Mouse (Mus musculus): ENCODE data around the gene Ppme1. TPM values are rescaled to one million over a fixed set of nuclear protein-coding genes. Genes with fewer than 3 reads are reported as not detected.

Ppme1 gene
- polyA plus RNA-seq, 2 experiments from 2014 or later, result 21.7 to 27.2 TPM

DNA sequence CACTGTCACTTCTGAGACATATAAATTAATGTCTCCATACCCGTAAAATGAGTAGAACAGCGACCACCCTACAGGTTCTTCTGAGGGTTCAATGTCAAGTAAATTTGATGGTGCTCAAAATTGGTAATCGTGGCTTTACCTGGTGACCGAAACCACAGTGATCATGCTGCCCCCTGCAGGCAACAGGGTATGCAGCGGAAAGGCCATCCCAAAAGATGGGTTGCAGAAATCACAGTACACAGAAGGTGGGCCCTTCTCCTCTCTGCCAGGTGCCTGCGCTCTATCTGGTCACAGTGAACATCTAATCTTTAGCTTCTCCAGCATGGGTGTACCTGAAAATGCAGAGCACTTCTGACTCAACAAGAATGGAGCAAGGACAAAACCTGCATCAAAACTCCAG, 46.6 kb downstream of the Ppme1 start:
- ATAC-seq, result no peak

DNA sequence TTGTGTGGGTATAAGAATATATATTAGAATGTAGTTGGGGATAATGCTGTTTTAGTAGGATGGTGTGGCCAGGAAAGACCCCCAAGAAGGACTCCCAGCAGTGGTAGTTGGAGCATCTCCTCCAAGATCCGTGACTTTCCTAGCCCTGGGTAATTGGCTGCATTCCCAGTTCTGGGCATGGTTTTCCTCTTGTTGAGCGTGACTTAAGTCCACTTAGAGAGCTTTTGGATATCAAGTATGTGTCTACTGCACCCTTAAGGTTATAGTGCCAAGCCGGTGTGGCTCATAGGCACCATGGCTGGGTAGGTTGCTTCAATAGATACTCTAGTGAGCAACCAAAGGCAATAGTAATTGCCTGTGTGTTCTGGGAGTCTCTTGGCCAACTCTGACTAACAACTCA, 48.4 kb downstream of the Ppme1 start:
- no peak for ATAC-seq

DNA sequence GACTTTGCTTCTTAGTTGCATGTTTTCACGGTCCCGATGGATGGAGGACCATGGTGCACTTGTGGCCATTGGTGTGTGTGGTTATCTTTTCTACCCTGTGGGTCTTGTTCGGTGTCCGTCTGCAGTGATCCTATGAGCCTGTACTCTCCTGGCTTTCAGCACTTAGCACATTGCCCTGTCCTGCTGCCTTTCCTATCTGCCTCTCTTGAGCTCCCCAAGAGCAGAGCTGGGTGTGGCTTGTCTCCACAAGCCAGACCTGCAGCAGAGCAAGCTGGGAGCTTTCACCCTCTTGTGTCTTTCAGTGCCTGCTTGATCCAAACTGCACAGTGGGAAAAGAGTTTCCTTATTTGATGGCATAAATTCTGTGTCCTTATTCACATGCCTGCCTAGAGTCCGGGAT, 54.6 kb downstream of the Ppme1 start:
- no peak for ATAC-seq

DNA sequence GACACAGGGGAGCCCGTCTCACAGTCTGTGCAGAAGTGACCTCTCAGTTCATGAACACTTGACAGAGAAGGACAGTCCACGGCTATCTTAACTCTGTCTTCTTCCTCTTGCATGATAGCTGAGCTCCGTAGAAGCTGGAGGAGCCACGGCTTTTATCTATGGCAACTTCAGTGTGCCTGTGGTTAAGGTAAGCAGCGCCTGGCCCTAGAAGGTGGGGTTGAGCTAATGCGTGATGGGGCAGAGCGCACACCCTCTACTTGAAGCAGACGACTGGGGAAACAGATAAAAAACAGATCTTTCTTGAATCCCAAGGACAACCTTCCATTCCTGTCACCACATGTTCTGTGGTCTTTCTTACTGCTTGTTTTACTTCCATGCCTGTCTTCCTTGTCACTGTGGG, 55.2 kb downstream of the Ppme1 start:
- no peak for ATAC-seq

DNA sequence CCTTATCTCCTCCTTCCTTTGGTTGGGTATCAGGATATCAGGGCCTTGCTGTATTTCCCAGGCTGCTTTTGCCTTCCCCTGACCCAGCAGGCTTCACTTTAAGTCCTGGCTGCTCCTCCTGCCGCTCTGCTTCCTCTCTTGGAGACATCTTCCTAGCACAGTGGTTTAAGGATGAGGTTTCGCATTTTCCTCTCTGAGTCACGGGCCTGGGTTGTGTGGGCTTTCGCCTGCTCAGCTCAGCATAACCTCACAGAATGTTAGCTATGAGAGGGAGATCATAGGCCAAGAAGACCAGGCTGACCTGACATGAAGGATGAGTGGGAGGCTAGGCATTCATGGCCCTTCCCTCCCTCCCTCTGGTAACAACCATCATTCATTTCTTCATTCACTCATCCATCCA, 59.4 kb downstream of the Ppme1 start:
- no peak for ATAC-seq

DNA sequence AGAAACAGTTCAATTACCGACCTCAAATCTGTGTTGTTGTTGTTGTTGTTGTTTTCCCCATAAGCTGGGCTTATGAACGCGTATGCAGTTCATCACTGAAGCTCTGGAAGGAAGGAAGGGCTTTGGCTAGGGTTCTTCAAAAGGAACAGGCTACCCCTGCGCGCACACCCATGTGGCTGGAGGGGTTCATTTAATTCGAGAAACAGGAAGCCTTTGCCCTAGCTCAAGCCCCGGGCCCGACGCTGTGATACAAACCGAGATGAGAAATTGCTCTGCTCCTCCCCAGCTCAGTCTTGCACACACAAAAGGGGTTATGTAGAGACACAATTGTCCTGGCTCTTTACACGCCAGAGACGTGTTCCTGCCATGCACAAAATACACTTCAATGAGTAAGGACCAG, 61.8 kb downstream of the Ppme1 start:
- no peak for ATAC-seq

DNA sequence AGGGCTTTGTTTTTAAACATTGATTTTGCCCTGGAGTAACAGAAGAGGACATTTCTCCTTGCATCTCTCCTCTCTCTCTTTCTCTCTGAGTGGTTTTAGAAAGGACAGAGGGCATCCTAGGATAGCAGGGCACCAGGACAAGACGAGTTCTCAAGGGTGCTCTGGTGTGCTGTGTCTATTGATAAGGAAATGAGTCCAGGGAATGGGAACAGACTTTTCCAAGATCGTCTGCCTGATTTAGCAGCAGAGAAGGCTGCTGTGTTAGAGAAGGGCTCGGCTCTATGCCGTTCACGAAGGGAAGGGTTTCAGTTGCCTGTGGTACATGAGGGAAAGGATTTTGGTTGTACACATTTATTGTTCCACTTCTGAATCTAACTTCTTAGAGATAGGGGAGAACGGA, 62.4 kb downstream of the Ppme1 start:
- ATAC-seq, result no peak

DNA sequence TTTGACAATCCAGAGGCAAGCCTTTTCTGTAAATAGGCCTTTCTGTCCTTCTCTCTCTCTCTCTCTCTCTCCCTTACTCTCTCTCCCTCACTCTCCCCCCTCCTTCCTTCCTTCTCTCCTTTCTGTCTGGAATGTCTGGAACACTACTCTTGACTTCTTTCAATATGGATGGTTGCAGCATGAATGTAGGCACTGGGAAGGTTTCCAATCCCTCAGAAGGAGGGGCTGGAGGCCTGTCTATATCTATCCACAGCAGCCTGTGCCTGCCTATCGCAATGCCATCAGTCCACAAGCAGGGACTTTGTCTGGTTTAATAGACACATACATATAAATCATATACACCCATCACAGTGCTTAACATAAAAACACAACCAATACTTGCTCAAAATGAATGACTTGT, 62.9 kb downstream of the Ppme1 start:
- no peak for ATAC-seq

DNA sequence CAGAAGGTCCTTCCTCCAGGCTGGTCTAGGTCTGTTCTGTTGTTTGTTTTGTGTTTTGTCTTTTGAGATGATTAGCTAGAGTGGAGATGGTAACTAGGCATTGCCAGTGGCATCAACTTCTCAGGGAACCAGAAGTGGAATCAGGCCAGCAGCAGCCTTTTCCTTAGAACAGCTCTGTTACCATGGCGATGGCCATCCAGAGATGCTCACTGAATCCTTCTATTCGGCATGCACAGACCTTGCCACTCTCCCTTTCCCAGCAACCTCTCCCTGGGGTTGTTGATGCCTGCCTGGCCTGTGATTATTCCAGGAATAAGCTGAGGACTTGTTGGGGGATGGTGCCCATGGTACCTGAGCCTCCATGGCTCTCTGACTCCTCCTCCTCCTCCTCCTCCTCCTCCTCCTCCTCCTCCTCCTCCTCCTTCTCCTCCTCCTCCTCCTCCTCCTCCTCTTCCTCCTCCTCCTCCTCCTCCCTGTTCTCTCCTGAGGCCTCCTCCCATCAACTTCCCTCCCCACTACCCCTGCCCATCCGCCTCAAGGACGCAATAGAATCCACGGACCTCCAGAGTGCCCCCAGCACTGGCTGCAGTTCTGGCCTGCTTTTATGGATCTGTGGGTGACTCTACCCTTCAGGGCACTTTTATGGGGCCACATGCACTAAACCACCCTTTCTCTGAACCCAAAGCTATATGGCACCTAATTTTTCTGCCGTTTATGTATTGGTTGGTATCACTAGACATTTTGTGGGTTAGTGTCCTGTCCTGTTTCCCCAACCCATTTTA, 64.0 kb downstream of the Ppme1 start:
- ATAC-seq, result no peak

DNA sequence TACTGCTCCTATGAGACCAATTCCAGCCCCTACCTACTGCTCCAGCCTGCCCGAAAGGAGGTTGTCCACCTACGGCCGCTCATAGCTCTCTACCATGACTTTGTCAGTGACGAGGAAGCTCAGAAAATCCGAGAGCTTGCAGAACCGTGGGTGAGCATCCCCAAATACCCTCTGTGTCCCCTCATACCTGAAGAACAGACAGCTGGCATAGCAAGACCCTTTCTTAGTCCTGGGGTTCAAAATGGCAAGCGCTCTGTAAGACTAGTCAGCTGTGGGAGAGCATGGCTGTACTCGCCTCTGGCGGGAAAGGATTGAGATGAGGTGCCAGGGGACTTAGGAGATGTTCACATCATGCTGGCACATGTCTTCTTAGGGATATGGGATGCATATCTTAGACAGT, 66.2 kb downstream of the Ppme1 start:
- no peak for ATAC-seq

DNA sequence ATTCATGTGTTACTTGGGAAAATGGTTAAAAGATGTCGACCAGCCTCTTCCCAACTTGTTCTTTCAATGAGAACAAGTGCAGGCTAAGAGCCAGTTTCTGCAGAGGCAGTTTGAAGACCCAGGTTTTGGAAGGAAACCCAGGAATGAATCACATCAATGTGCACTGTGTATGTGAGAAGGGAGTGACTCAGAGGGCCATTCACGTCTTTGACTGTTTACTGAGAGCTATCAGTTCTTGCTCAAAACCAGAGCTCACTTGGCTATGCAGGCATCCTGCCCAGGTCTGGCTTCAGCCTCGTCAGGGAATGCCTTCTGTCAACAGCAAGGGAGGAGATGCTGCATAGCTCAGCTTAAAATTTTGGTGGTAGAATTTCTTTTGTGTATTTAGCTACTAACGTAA, 69.8 kb downstream of the Ppme1 start:
- no peak for ATAC-seq

DNA sequence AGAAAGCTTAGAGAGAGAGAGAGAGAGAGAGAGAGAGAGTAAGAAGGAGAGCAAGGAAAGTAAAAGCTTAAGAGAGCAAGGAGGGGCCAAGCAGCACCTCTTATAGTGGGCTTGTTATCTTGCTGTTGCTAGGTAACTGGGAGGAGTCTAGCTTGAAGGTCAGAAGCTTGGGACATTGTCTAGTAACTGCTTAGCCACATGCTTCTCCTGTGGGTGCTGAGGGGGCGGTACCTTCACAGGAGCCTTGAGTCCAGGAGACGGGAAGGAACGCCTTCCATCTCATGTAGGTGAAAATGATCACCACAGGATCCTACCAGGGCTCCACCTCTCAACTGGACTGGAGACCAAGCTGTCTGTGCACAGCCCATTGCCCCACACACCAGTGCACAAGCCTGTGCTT, 70.7 kb downstream of the Ppme1 start:
- ATAC-seq, result no peak

DNA sequence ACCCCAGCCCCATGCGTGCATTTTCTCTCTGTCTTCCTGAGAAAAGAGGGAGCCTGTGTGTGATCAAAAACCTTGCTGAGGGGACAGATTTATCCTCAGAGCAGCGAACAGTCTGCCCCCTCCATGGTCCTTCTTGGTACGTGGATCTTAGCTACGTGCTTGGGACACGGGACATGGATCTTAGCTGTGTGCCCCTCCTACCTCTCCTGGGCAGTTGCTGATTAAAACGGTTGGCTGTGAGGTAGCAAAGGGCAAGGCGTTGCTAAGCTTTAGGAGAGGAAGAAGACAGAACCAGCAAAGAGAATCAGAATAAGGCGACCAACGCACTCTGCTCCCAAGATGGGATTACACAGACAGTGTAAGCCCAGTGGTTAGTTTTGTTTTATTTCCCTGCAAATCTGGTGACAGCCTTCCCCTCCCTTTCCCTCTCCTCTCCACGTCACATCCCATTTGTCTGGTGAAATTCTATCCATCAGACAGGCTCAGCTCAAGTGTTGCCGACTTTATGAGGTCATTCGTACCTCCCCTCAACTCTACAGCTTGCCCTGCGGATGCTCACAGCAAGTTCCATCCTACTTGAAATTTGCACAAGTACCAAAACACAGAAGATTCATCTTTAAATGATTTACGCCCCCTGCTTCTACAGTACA, 73.1 kb downstream of the Ppme1 start:
- ATAC-seq, result no peak

DNA sequence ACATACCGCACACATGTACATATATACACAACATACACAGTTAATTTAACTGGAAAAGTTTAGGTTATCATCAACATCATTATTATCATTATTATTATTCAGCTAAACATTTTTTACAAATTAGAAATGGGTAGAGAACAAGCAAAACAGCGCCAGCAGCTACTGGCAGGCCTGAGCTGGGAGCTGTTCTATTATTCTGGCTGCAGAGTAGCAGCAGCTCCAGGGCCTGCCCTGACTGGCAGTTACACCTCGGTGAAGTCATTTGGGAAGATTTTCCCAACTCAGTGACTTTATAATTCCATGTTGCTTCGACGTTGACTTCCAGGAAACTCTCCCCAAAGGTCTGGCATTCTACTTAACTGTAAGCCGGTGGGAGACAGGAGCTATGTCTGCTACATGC, 75.4 kb downstream of the Ppme1 start:
- ATAC-seq, result no peak

DNA sequence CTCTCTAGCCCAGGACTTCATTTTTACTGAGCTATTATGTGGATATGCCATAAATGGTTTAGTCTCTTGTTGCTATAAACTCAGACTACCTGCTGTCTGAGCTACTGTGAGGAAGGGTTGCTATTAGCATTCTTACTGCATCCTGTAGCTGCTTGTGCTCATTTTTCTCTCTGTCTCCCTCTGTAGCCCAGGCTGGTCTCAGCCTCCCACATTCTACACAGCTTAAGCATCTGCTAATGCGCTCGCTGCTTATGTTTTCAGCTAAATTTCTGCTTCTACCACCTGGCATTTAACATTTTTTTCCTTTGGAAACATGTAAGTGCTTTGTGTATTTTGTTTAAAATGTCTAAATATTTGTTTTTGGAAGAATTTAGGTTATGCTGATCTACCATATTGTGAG, 76.4 kb downstream of the Ppme1 start:
- ATAC-seq, result no peak

DNA sequence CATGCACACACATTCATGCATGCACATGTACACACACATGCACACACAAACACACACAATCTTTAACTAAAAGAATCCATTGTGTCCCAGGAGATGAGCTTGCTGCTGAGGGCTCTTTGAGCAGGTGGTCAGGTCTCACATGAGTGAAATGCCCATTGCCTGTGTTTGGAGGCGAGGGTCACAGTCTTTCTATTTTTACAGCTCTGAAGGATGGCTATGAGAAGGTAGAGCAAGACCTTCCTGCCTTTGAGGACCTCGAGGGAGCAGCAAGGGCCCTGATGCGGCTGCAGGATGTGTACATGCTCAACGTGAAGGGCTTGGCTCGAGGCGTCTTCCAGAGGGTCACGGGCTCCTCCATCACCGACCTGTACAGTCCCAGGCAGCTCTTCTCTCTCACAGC, 78.6 kb downstream of the Ppme1 start:
- ATAC-seq, result no peak

DNA sequence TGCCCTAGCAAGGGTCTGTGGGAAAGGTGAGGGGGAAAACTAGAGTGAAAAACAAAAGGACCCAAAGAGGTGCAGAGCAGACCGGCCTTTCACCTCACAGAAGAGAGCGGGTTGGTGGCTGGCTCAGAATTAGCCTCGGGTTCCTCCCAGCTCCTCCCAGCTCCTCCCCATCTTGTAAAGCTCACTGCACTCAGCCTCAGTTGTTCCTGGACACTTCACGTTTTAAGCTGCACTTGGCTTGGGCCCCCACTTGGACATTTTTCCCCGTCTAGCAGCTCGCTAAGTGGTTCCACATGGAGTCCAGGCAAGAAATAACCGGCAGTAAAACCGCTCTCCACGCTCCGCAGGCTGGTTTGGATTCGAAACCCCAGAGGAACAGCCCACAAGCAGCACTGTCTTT, 83.5 kb downstream of the Ppme1 start:
- ATAC-seq, result no peak

DNA sequence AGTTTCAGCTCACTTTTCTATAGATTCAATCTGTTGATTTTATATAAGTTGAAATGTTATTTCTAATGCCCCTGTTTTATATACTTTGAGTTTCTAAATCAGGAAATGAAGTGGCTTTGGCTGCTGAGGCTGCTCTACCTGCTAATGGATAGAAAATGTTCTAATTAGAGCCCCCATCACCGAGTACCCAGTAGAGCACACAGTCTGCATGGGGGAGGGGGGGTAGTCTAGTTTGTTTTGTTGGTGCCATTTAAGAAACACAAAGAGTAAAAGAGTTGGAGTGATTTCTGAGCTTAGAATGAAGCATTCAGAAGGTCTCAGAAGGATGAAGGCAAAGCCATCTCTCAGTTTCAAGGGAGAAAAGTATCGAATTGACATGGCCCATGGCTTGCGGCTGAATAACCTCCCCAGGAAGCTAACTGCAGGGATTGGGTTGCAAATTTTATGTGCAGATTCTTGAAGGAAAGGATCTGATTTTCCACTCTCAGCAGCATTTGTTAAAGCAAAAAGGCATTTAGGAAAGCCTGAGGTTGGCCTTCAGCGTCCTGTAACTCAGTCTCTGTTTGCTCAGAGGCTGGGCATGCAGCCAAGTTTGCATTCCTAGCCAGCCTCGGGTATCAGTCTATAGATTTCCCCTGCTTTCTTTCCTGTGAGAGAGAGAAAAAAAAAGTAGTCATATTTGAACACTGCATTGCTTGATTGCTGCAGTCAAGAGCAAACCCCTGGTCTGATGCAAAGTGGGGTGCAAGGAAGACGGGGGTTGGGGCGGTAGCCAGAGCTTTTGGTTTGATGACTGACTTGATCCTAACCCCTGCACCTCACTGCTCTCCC, 84.1 kb downstream of the Ppme1 start:
- ATAC-seq, result no peak

DNA sequence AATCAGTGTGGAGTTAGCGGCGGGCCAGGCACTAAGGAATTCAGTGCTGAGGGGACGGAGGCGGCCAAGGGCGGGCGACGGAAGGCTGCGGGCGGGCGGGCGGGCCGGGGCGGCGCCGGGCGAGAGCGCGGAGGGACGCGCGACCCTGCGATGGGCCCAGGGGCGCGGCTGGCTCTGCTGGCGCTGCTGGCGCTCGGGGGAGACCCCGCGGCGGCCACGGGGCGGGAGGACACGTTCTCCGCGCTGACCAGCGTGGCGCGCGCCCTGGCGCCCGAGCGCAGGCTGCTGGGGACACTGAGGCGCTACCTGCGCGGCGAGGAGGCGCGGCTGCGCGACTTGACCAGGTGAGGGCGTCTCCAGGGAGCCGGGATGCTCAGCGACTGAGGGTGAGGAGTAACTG, 86.7 kb downstream of the Ppme1 start, which contains the start of gene P4ha3:
Gene P4ha3 (plus strand): TSS at position 138 of the 400 bp plus-strand sequence.
- ATAC-seq, result no peak

DNA sequence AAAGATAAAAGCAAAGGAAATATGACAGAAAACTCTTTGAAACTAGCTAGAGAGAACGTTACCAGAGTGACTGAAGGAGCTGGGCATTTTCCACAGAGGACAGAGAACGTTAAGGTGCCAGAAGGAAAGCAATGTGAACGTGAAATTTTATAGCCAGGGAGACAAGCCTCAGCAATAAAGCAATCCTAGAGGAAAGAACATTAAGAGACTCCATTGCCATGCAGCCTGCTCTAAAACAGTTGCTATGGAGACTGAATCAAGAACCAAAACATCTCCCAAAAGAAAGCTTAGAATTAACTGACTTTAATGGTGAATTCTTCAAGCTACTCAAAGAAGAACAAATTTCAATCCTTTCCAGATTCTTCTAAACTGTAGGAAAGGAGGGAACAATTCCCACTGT, 88.8 kb downstream of the Ppme1 start:
- no peak for ATAC-seq

DNA sequence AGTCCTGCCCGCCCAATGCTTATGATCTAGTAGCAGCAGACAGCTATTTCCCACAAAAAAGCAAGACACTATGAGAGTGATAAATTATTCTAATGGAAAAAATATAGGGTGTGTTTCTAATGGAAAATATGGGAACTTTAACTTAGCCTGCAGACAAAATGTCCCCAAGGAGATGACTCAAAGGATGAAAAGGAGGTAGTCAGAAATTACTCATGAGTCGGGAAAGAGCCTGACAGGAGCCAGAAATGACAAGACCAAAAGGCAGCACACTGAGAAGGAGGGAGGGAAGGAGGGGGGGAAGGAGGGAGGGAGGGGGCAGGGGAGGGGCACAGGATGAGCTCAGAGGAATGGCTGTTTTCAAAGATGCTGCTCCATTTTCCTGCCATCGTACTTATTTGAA, 90.5 kb downstream of the Ppme1 start:
- ATAC-seq, result no peak

DNA sequence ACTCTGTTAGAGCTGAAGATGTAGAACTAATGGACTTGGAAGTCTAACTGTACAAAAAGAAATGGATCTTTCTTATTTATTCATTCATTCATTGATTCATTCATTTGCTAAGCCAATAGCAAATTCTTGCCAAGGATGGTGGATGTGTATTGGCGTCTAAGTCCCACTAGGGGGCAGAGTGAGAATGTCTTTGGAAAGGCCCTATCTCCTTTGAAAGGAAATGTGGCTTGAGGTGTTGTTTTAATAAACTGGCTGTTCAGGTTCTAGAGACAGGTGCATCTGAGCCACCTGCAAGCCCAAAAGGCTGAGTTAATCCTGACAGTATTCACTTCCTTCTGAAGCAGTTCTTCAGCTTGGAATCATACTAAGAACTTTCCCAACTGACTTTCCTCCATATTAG, 92.3 kb downstream of the Ppme1 start:
- ATAC-seq, result no peak
